Mouse (Mus musculus) hindbrain, embryonic 16.5 days (tissue): ENCODE measurements around the gene Ccl17. TPM values are rescaled to one million over a fixed set of nuclear protein-coding genes. Genes with fewer than 3 reads are reported as not detected.

Source experiments
- ATAC-seq: fragments of 200-750 bp; cut with Nextera tagmentation; 2 replicates; pipeline ENCODE4 v1.8.0; 2017; ENCODE audit warnings: moderate TSS enrichment, moderate library complexity
- H3K27ac ChIP-seq: fragments of 300-500 bp; sonication (generic); 2 replicates; pipeline ENCODE4 v1.5.1; 2014; ENCODE audit warnings: low read depth, mild to moderate bottlenecking, control low read depth, low read length, moderate library complexity
- H3K27me3 ChIP-seq: fragments of 300-500 bp; sonication (generic); replicated peaks from 2 replicates; pipeline ENCODE4 v1.6.1; 2014; ENCODE audit warnings: low read length; ENCODE audit not compliant: control insufficient read depth, insufficient read depth
- H3K36me3 ChIP-seq: fragments of 300-500 bp; sonication (generic); 2 replicates; pipeline ENCODE4 v1.6.1; 2014; ENCODE audit warnings: mild to moderate bottlenecking, low read length, moderate library complexity, mixed read lengths; ENCODE audit not compliant: control insufficient read depth, insufficient read depth
- H3K4me1 ChIP-seq: fragments of 300-500 bp; sonication (generic); 2 replicates; pipeline ENCODE4 v1.6.1; 2014; ENCODE audit warnings: low read depth, low read length; ENCODE audit not compliant: control insufficient read depth, insufficient read depth
- H3K4me2 ChIP-seq: fragments of 300-500 bp; sonication (generic); 2 replicates; pipeline ENCODE4 v1.6.1; 2014; ENCODE audit warnings: mild to moderate bottlenecking, low read length, control low read depth, moderate library complexity
- H3K4me3 ChIP-seq: fragments of 300-500 bp; sonication (generic); 2 replicates; pipeline ENCODE4 v1.5.1; 2014; ENCODE audit warnings: mild to moderate bottlenecking, low read length, control low read depth, moderate library complexity
- H3K9ac ChIP-seq: fragments of 300-500 bp; sonication (generic); 2 replicates; pipeline ENCODE4 v1.6.1; 2014; ENCODE audit warnings: low read depth, mild to moderate bottlenecking, control low read depth, low read length, moderate library complexity
- H3K9me3 ChIP-seq: fragments of 300-500 bp; sonication (generic); 2 replicates; pipeline ENCODE4 v1.6.1; 2014; ENCODE audit warnings: mild to moderate bottlenecking, low read length, moderate library complexity; ENCODE audit not compliant: control insufficient read depth
- WGBS: fragments of 180-500 bp; shearing (Covaris S2); extraction: QIAGEN DNeasy Blood & Tissue Kit; methylation state at CpG from one replicate; pipeline ENCODE4 v1.1.7; 2014; 5-methylcytosine and 5-hydroxymethylcytosine counted together
- polyA plus RNA-seq: library from polyadenylated mRNA; unstranded; fragments of >200 nt; fragmentation: Nextera tagmentation; extraction: Ambion mirVana; gene quantifications from 2 replicates; pipeline ENCODE4 v1.2.1, GENCODE M21; 2015

The Ccl17 gene
- polyA plus RNA-seq: 0.79 and 0.80 TPM in 2 replicates

- no peak within 1 kb of the TSS for H3K4me3 ChIP-seq
- WGBS: 77% methylated on average over 3 of the region's 3 CpGs
- H3K4me2 ChIP-seq: no peak within 1 kb of the TSS
- no peaks in the 10 kb centered on the region for H3K9me3 ChIP-seq
- H3K36me3 ChIP-seq: no peaks in the 10 kb centered on the region
- no peak for ATAC-seq
- H3K4me1 ChIP-seq: peaks cover 4% of the 10 kb centered on the region
- H3K27me3 ChIP-seq: no peaks in the 10 kb centered on the region
- no peak within 1 kb of the TSS for H3K27ac ChIP-seq
- no peak within 1 kb of the TSS for H3K9ac ChIP-seq
Measured at GRCm38 (mm10) chr8:94810153-94810552, at the start of gene Ccl17. Gene Ccl17, plus strand, starts transcription at chr8:94810453.

GRCm38 (mm10) chr8:94767035-94767434 is 43.2 kb upstream of the Ccl17 start:
- Histone ChIP-seq H3K4me2 (no peak overlapping the region), H3K9ac (no peak overlapping the region), H3K9me3 (no peaks in the 10 kb centered on the region), H3K27ac (no peak overlapping the region), H3K4me3 (no peak overlapping the region), H3K27me3 (no peaks in the 10 kb centered on the region), H3K4me1 (peaks cover 7% of the 10 kb centered on the region), H3K36me3 (no peaks in the 10 kb centered on the region)
- no peak for ATAC-seq
- 78% methylated on average over 9 of the region's 9 CpGs for WGBS

GRCm38 (mm10) chr8:94770945-94771344 is 39.3 kb upstream of the Ccl17 start:
- Histone ChIP-seq H3K9me3 (no peaks in the 10 kb centered on the region), H3K9ac (no peak overlapping the region), H3K4me3 (no peak overlapping the region), H3K4me2 (no peak overlapping the region; the same call in 1 of the 2 replicates), H3K27ac (no peak overlapping the region), H3K4me1 (peaks cover 27% of the 10 kb centered on the region), H3K36me3 (no peaks in the 10 kb centered on the region), H3K27me3 (no peaks in the 10 kb centered on the region)
- 36% methylated on average over 6 of the region's 6 CpGs for WGBS
- peak; percentile 18; the same call in 1 of the 2 replicates for ATAC-seq

- H3K27ac ChIP-seq: peak within 1 kb of the TSS; percentile 68
- H3K36me3 ChIP-seq: no peaks in the 10 kb centered on the region
- H3K4me3 ChIP-seq: peak within 1 kb of the TSS; percentile 52
- peaks cover 27% of the 10 kb centered on the region for H3K4me1 ChIP-seq
- H3K9ac ChIP-seq: peak within 1 kb of the TSS; percentile 78
- peak; percentile 87 for ATAC-seq
- WGBS: 1% methylated on average over 37 of the region's 38 CpGs
- no peaks in the 10 kb centered on the region for H3K27me3 ChIP-seq
- peak within 1 kb of the TSS; percentile 71 for H3K4me2 ChIP-seq
- no peaks in the 10 kb centered on the region for H3K9me3 ChIP-seq
Measured at GRCm38 (mm10) chr8:94771941-94772670, 38.1 kb upstream of the Ccl17 start, which contains the start of gene Cx3cl1. Gene Cx3cl1, plus strand, starts transcription at chr8:94772009.

GRCm38 (mm10) chr8:94773048-94773447 is 37.2 kb upstream of the Ccl17 start:
- Histone ChIP-seq H3K27me3 (no peaks in the 10 kb centered on the region), H3K4me3 (peak overlapping the region; percentile 52), H3K9ac (peak overlapping the region; percentile 78), H3K27ac (peak overlapping the region; percentile 39; the same call in 1 of the 2 replicates), H3K4me1 (peaks cover 28% of the 10 kb centered on the region), H3K4me2 (peak overlapping the region; percentile 71), H3K36me3 (no peaks in the 10 kb centered on the region), H3K9me3 (no peaks in the 10 kb centered on the region)
- no peak for ATAC-seq
- 46% methylated on average over 6 of the region's 6 CpGs for WGBS

- H3K4me1 ChIP-seq: peaks cover 31% of the 10 kb centered on the region
- H3K27ac ChIP-seq: 0 out of 2 replicates have a peak overlapping the region, but pooled peaks have one; percentile 45
- H3K36me3 ChIP-seq: no peaks in the 10 kb centered on the region
- peak; percentile 9; the same call in 1 of the 2 replicates for ATAC-seq
- 7% methylated on average over 12 of the region's 12 CpGs for WGBS
- H3K27me3 ChIP-seq: no peaks in the 10 kb centered on the region
- no peaks in the 10 kb centered on the region for H3K9me3 ChIP-seq
- peak overlapping the region; percentile 78 for H3K9ac ChIP-seq
- H3K4me2 ChIP-seq: peak overlapping the region; percentile 71
- peak overlapping the region; percentile 52 for H3K4me3 ChIP-seq
Measured at GRCm38 (mm10) chr8:94773700-94774171, 36.5 kb upstream of the Ccl17 start.

GRCm38 (mm10) chr8:94774601-94775000 is 35.7 kb upstream of the Ccl17 start:
- Histone ChIP-seq H3K4me2 (no peak overlapping the region), H3K27me3 (no peaks in the 10 kb centered on the region), H3K27ac (no peak overlapping the region), H3K9me3 (no peaks in the 10 kb centered on the region), H3K9ac (no peak overlapping the region), H3K36me3 (no peaks in the 10 kb centered on the region; the same call in 1 of the 2 replicates), H3K4me3 (no peak overlapping the region), H3K4me1 (peaks cover 31% of the 10 kb centered on the region)
- 96% methylated on average over 1 of the region's 1 CpGs for WGBS
- no peak for ATAC-seq

- Histone ChIP-seq H3K9ac (no peak overlapping the region), H3K27ac (no peak overlapping the region), H3K36me3 (no peaks in the 10 kb centered on the region; the same call in 1 of the 2 replicates), H3K4me2 (no peak overlapping the region), H3K9me3 (no peaks in the 10 kb centered on the region), H3K27me3 (no peaks in the 10 kb centered on the region), H3K4me3 (no peak overlapping the region), H3K4me1 (peaks cover 29% of the 10 kb centered on the region)
- 82% methylated on average over 2 of the region's 2 CpGs for WGBS
- ATAC-seq: no peak
Measured at GRCm38 (mm10) chr8:94776346-94776745, 33.9 kb upstream of the Ccl17 start.

GRCm38 (mm10) chr8:94778036-94778435 is 32.2 kb upstream of the Ccl17 start:
- Histone ChIP-seq H3K4me3 (no peak overlapping the region), H3K27ac (no peak overlapping the region), H3K4me2 (no peak overlapping the region), H3K9me3 (no peaks in the 10 kb centered on the region), H3K36me3 (no peaks in the 10 kb centered on the region; the same call in 1 of the 2 replicates), H3K9ac (no peak overlapping the region), H3K4me1 (peaks cover 17% of the 10 kb centered on the region), H3K27me3 (no peaks in the 10 kb centered on the region)
- 53% methylated on average over 10 of the region's 10 CpGs for WGBS
- ATAC-seq: no peak
